Mouse (Mus musculus) E14TG2a.4 (cell line): ENCODE data around the gene Rps3a1.
"Not testable (repeated sequence)": the region's sequence is repeated elsewhere in the genome, so short reads cannot be mapped to it uniquely, and the experiment has no call there.

ENCODE experiments used
- H3K27me3 ChIP-seq: 2 replicates; pipeline ENCODE4 v1.6.1; 2014; ENCODE audit warnings: low read length, control low read depth; ENCODE audit not compliant: insufficient read depth
- H3K36me3 ChIP-seq: 2 replicates; pipeline ENCODE4 v1.6.1; 2014; ENCODE audit warnings: low read length, control low read depth; ENCODE audit not compliant: insufficient read depth
- H3K4me1 ChIP-seq: replicated peaks from 2 replicates; pipeline ENCODE4 v1.6.1; 2014; ENCODE audit warnings: low read depth, low read length, control low read depth
- H3K4me3 ChIP-seq: replicated peaks from 2 replicates; pipeline ENCODE4 v1.5.1; 2014; ENCODE audit warnings: mild to moderate bottlenecking, low read length
- H3K9me3 ChIP-seq: 2 replicates; pipeline ENCODE4 v1.6.1; 2014; ENCODE audit warnings: low read length, control low read depth
- CTCF ChIP-seq: conservative IDR thresholded peaks from 2 replicates; pipeline ENCODE4 v1.5.1; 2014; ENCODE audit warnings: low read length
- NANOG ChIP-seq: IDR thresholded peaks from 2 replicates; pipeline ENCODE4 v1.6.1; 2014; ENCODE audit warnings: borderline replicate concordance, low read length, mixed read lengths
- POU5F1 ChIP-seq: IDR thresholded peaks from 2 replicates; pipeline ENCODE4 v1.6.1; 2014; ENCODE audit warnings: low read length, borderline replicate concordance

Gene Rps3a1

GRCm38 (mm10) chr3:86108576-86108975 lies 33.9 kb downstream of the Rps3a1 start:
- H3K4me3 ChIP-seq = no peak overlapping the region
- H3K36me3 ChIP-seq = peaks cover 23% of the 10 kb centered on the region
- no peak for TF ChIP-seq CTCF
- H3K9me3 ChIP-seq = no peaks in the 10 kb centered on the region
- no peaks in the 10 kb centered on the region for H3K27me3 ChIP-seq
- no peaks in the 10 kb centered on the region for H3K4me1 ChIP-seq

DNA sequence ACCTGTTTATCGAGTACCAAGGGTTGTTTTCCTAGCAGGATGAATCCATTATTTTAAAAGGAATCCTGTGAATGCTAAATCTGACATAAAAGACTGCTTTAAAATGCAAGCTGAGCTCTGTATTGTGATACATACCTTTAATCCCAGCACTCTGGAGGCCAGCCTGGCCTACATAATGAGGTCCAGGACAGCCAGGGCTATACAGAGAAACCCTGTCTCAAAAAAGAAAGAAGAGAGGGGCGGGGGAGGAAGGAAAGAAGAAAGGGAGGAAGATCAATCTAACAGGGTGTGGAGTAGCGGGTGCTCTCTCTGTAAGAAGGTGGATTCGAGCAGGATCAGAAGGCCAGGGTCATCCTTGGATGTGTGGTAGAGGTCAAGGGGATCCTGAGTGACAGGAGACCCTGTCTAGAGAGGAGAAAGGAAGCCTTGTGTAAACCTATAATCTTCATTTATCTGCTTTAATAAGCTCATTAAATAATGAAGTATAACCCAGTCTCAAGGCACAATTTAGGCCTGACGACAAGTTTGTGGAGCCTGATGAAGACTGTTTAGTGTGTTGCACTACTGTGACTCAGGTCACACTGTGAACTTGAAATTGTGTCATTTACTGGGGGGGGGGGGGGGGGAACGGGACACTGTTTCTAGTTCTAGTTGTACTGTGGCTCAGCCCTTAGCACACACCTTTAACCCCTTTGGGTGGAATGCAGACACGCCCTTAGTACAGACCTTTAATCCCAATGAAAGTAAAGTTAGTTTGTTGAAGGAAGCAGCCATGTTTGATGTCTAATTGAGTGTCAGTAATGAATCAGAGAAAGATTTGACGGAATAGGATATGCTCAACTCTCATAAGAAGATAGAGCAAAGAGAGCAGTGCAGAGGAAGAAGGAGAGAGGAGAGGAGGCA lies 34.6 kb downstream of the Rps3a1 start:
- Histone ChIP-seq H3K36me3 (peaks cover 20% of the 10 kb centered on the region), H3K4me1 (no peaks in the 10 kb centered on the region), H3K4me3 (no peak overlapping the region), H3K27me3 (no peaks in the 10 kb centered on the region), H3K9me3 (no peaks in the 10 kb centered on the region)
- TF ChIP-seq POU5F1 = no peak
- TF ChIP-seq CTCF = no peak
- no peak for TF ChIP-seq NANOG

- Histone ChIP-seq H3K27me3 (no peaks in the 10 kb centered on the region), H3K9me3 (no peaks in the 10 kb centered on the region), H3K4me1 (no peaks in the 10 kb centered on the region), H3K36me3 (peaks cover 25% of the 10 kb centered on the region), H3K4me3 (no peak overlapping the region)
- TF ChIP-seq NANOG (no peak), POU5F1 (no peak), CTCF (no peak)
Observed at GRCm38 (mm10) chr3:86106086-86106632, 36.3 kb downstream of the Rps3a1 start.

DNA sequence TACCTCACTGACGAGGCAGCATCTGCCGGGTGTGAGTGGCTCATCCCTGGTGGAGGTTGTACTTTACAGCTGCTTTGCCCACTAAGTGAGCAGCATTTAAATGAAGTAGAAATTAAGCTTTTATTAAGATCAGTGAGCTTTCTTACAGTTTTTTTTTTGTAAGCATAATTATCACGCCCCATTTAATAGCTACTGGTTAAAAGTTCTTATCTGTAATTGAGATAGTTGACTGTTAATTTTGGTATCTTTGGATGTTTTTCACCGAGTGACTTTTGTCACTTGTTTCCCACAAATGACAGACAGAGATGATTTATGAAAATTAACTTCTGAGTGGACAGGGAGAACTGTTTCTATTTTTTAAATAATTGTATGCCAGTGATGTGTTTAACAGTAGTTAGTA lies 37.6 kb downstream of the Rps3a1 start:
- Histone ChIP-seq H3K4me1 (no peaks in the 10 kb centered on the region), H3K36me3 (peaks cover 32% of the 10 kb centered on the region), H3K4me3 (no peak overlapping the region), H3K27me3 (no peaks in the 10 kb centered on the region), H3K9me3 (no peaks in the 10 kb centered on the region)
- no peak for TF ChIP-seq POU5F1
- TF ChIP-seq NANOG = no peak
- TF ChIP-seq CTCF = no peak

GRCm38 (mm10) chr3:86104433-86104832 lies 38.1 kb downstream of the Rps3a1 start:
- peaks cover 37% of the 10 kb centered on the region for H3K36me3 ChIP-seq
- not testable (repeated sequence) for H3K27me3 ChIP-seq, H3K9me3 ChIP-seq, H3K4me1 ChIP-seq, H3K4me3 ChIP-seq

DNA sequence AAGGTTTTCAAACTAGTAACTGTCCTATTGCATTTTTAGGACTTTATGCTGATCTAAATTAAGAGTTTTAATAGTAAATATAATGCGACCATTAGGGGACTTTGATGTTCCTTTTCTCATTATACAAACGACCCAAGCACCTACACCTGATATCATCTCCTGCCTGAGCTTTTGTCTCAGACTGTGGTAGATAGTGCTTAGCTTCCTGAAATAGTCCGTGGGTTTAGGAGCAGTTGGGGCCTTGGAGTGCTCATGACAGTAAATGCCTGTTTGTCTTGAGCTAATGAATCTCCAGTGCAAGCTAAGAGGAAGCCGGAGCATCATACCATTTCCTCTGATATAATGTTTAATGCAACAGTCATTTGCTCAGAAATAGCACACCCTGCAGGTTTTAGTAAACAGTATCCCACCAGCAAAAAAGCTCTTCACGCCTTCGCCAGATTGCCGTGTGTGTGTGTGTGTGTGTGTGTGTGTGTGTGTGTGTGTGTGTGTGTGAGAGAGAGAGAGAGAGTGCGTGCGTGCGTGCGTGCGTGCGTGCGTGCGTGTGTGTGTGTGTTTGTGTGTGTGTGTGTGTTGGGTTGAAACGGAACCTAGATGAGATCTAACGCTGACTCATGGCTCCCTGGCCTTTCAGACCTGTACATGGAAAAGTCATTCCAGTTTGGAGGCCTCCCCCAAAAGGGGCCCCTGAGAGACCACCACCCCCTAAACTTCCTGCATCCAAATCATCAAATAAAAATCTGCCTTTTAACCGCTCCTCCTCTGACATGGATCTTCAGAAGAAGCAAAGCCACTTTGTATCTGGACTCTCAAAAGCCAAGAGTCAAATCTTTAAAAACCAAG lies 38.8 kb downstream of the Rps3a1 start:
- H3K36me3 ChIP-seq = peaks cover 39% of the 10 kb centered on the region
- no peaks in the 10 kb centered on the region for H3K9me3 ChIP-seq
- H3K4me1 ChIP-seq = no peaks in the 10 kb centered on the region
- H3K4me3 ChIP-seq = no peak overlapping the region
- H3K27me3 ChIP-seq = no peaks in the 10 kb centered on the region
- TF ChIP-seq NANOG = no peak
- TF ChIP-seq CTCF = no peak
- TF ChIP-seq POU5F1 = no peak

DNA sequence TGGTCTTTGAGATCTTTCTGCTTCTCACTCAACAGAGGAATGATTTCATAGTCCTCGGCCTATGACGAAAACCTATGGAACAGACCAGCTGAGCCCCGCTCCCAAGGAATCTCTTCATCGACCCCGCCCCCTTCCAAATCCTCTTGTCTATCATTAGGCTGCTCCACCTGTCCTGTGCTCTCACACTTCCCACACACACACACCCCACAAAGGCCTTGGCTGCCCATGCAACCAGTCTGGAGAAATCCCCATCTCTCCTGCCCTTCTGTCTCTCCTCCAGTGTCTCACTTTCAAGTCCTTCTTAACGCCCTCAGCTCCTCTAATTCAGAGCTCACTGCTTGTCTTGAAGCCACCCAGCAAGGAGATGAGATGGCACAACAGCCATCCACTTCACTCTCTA lies 40.5 kb downstream of the Rps3a1 start:
- no peaks in the 10 kb centered on the region for H3K27me3 ChIP-seq

GRCm38 (mm10) chr3:86093907-86094306 lies 48.6 kb downstream of the Rps3a1 start:
- H3K27me3 ChIP-seq = no peaks in the 10 kb centered on the region
- no peaks in the 10 kb centered on the region; the same call in 1 of the 2 replicates for H3K4me1 ChIP-seq
- TF ChIP-seq NANOG (no peak), POU5F1 (no peak), CTCF (no peak)

More for the DNA sequence above, 40.5 kb downstream of the Rps3a1 start:
- H3K9me3 ChIP-seq = no peaks in the 10 kb centered on the region
- no peak overlapping the region for H3K4me3 ChIP-seq
- TF ChIP-seq POU5F1 (no peak), NANOG (no peak), CTCF (no peak)
- no peaks in the 10 kb centered on the region for H3K4me1 ChIP-seq
- peaks cover 37% of the 10 kb centered on the region for H3K36me3 ChIP-seq

More at GRCm38 (mm10) chr3:86093907-86094306, 48.6 kb downstream of the Rps3a1 start:
- Histone ChIP-seq H3K36me3 (peaks cover 14% of the 10 kb centered on the region), H3K4me3 (no peak overlapping the region), H3K9me3 (no peaks in the 10 kb centered on the region)
